Mouse (Mus musculus): ENCODE data around the gene Krtap12-1. TPM values are rescaled to one million over a fixed set of nuclear protein-coding genes. Genes with fewer than 3 reads are reported as not detected.
"Not testable (repeated sequence)": the region's sequence is repeated elsewhere in the genome, so short reads cannot be mapped to it uniquely, and the experiment has no call there.

Krtap12-1 gene
- not detected for polyA plus RNA-seq (2017; shearing (Covaris generic))

DNA sequence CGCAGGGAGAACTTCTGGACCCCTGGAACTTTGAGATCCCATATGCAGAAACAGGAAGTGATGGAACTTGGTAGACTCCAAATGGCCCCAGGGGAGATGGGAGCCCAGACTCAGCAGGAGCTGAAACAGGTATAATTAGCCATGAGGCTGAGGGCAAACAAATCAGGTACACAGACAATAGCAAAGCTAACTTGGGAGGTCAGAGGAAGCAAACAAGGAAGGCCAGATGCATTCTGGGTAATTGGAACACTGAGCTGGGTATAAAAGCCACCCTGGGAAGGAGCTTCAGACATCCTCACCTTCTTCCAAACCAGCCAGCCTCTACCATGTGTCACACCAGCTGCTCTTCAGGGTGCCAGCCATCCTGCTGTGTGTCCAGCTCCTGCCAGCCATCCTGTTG lies at the start of gene Krtap12-1:
TSS of gene Krtap12-1 (plus strand) at position 301 of the 400 bp plus-strand sequence.
- ATAC-seq: not testable (repeated sequence)

DNA sequence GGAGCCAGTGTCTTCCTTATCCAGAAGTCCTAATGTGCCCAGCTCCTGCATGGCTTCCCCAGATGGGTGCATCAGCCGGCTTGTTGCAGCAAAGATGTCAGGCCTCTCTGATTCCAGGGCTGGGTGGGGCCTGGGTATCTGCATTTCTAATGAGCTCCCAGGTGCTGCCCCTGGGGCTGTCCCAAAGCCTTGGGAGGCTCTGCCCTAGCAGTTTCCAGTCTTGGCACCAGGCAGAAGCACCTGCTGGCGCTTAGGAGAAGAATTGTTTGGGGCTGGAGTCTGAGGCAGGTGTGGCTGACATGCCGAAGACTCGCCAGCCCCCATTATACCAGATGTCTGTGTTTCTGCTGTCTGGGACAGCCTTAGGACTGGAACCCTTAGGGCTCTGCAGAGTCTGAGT lies 49.7 kb upstream of the Krtap12-1 start:
- ATAC-seq: no peak

DNA sequence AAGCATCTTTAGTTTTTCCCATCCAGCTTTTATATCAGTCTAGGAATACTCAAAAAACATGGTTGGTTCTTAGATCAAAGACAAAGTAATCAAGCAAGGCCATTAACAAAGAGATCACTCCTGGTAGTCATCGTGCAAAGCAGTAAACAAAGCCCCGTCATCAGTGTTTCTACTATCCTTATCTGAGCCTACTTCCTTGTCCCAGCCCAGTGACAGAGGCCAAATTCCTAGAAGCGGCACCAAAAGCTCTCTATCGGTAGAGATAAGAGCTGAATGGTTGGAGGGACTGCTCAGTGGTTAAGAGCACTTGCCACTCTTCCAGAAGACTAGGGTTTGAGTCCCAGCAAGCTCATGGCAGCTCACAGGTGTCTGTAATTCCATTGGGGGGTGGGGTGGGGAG lies 48.9 kb upstream of the Krtap12-1 start:
- ATAC-seq: no peak

DNA sequence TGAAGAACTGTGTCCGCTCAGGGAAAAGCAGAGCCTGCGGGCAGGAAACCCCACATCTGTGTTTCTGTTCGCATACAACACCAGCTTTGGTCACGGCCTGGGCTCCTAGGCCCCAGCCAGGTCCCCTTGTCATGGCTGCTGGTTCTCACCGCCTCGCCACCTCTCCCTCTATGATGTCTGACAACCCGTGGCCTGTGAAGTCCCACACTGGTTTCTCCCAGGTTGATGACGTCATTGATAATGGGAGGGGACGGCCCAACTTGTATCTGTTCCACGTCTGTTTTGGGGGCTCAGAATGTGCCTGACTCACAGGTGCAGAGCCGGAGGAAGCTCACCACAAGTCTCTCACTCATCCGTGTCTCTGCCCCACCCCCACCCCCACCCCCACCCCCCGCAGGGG lies 46.6 kb upstream of the Krtap12-1 start:
- ATAC-seq: no peak

DNA sequence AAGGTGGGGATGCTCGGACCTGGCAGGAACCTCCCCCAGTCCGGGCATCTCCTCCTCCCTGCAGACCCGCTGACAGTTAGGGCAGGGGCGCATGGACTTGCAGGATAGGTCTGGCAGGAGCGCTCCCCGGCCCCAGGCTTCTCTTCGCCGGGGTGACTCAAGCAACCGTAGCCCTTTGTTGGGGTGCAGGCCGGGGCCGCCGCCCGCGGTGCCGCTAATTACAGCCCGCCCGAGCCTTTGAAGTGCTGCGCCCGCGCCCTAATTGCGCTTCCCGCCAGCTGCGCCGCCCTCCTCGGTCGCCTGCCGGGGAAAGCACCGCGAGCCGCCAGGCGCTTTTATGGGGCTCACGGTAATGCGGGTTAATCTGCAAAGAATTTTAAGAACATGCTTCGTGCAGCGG lies 42.8 kb upstream of the Krtap12-1 start:
- peak; percentile 23 for ATAC-seq

DNA sequence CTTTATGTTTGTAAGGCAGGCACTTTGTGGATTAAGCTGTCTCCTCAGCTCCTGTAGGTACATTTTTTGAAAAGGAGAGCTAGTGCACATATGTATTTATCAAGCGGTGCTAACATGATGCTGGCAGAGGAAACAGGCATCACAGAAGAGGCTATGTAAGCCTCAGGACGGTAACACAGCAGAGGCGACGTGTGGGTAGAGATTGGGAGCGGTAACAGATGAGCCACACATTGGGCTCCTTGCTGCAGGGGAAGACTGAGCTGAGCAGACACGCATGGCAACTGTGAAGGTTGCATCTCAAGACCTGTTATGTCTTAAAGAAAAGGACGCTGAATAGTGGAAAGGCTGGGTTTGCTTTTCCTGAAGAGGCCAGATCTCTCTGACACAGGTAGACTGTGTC lies 37.4 kb upstream of the Krtap12-1 start:
- ATAC-seq: no peak

DNA sequence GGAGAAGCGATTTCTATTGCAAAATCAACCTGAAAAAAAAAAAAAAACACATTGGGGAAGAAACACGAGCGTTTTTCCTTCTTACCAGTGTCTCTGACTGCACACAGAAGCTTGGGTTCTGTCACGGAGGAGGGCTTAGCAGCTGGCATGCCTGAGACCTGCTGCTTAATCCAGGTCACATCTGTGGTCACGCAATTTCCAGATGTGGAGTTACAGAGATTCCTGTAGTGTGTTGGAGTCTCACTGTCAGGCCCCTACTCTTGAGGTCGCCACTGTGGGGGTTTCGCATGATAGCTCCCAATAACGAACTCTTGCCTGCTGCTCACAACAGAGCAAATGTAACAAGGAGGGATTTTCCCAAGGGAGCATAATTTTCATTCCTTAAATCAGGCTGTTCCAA lies 36.2 kb upstream of the Krtap12-1 start:
- no peak for ATAC-seq

DNA sequence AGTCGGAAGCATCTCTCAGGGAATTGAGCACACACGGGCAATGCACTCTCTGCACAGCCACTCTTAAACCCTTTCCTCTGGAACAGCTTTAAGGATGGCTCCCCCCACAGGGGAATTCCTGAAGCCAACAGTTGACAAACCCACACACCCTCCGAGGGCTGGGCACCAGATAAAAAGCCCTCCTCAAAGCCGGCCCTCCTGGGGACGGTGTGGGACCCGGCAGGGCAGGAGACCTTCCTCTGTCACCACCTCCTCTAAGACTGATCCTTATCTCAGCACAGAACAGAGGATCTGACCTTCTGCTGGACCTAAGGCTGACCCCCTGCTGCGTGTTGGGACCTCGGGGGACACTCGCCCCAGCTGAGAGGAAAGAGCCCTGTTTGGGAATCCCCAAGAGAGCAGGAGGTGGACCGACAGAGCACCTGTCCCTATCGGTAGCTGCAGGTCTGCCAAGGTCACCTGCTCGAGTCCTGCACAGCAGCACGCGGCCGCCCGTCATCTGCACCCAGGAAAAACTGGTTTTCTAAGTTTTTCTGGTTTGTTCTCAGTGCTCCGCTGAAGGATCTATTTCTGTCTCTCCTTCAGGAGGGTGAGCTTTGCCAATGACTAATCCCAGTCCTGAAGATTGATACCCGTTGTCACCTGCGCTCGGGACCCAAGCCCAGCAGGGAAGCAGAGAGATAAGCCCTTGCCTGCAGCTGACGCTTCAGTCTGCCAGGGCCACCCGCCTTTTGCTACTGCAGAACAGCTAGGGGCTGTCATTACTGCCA lies 34.3 kb upstream of the Krtap12-1 start, which contains the start of gene Tspear:
TSS of gene Tspear (plus strand) at position 675 of the 770 bp plus-strand sequence.
- no peak for ATAC-seq

DNA sequence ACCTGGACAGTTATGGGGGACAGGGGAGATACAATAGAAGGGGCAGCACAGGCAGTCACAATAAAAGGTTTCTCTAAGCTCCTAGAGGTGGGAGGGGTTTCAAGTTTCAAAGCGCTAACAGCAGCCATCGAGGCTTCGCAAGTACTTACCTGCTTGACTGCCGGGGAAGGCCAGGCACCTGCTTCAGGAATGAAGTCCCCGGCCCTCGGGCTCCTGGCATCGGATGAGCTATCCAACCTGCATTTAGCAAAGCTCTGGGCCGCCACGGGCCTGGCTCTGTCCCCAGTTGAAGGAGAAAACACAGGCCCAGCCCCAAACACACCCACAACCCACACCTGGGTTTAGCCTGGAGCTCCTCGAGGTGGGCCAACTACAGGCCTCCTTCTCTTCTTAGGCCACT lies 33.4 kb upstream of the Krtap12-1 start:
- ATAC-seq: no peak

DNA sequence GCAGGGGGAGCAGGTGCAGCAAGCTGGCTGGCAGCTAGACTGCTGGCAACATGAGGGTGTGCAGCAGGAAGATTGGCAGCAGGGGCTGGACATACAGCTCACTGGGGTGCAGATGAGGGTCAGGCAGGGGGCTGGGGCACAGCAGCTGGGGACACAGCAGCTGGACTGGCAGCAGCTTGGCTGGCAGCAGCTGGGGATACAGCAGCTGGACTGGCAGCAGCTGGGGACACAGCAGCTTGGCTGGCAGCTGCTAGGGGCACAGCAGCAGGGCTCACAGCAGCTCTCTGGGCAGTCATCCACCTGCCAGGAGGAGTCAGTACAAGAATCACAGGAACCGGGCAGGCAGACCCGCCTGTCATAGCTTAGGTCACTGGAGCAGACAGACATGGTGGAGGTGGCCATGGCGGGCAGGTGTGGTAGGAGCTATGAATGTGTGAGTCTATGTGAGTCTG lies 30.0 kb upstream of the Krtap12-1 start, which contains the start of gene Gm19402:
TSS of gene Gm19402 (minus strand) at position 402 of the 452 bp plus-strand sequence.
- ATAC-seq: not testable (repeated sequence)

DNA sequence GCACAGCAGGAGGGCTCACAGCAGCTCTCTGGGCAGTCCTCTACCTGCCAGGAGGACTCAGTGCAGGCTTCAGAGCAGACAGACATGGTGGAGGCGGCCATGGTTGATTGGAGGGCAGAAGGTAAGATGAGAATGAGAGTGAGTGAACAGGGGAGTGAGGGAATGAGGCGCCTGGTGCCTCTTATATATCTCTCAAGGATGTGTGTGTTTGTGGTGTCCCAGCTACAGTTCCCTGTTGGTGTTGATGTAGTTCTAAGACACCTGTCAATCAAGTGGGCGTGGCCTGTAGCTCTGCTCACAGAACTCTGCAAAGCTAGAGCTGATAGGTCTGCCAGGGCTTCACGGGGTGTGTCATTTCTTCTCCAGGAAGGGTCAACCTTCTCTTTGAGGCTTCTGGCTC lies 23.3 kb upstream of the Krtap12-1 start, which contains the start of gene Gm9508:
TSS of gene Gm9508 (minus strand) at position 101 of the 400 bp plus-strand sequence.
- no peak for ATAC-seq

DNA sequence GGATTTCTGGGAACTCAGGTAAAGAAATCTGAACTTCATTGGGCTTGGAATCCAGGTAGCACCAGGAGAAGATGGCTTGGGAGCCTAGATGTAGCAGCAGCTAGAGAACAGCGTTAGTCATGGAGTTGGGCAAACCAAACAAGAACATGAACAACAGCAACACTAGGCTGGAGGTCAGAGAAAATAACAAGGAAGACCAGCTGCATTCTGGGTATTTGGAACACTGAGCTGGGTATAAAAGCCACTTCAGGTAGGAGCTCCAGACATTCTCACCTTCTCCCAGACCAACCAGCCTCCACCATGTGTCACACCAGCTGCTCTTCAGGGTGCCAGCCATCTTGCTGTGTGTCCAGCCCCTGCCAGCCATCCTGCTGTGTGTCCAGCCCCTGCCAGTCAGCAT lies 14.1 kb upstream of the Krtap12-1 start, which contains the start of gene Gm10272:
TSS of gene Gm10272 (plus strand) at position 301 of the 400 bp plus-strand sequence.
- ATAC-seq: no peak

DNA sequence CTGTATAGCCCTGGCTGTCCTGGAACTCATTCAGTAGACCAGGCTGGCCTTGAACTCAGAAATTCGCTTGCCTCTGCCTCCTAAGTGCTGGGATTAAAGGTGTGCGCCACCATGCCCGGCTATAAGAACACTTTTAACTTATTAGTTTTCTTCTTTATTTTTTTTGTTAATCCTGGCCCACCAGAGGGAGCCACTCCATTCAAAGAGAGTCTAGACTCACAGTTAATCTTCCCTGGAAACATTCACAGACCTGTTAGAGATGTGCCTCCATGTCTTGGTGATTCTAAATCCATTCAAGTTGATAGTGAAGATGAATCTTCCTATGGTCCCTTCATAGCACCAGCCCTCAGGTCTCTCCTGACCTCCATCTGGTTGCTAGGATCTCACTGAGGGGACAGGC lies 10.6 kb upstream of the Krtap12-1 start:
- no peak for ATAC-seq

DNA sequence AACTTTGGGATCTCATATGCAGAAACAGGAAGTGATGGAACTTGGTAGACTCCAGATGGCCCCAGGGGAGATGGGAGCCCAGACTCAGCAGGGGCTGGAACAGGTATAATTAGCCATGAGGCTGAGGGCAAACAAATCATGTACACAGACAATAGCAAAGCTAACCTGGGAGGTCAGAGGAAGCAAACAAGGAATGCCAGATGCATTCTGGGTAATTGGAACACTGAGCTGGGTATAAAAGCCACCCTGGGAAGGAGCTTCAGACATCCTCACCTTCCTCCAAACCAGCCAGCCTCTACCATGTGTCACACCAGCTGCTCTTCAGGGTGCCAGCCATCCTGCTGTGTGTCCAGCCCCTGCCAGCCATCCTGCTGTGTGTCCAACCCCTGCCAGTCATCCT lies 9.2 kb upstream of the Krtap12-1 start, which contains the start of gene Gm10024:
TSS of gene Gm10024 (plus strand) at position 301 of the 400 bp plus-strand sequence.
- ATAC-seq: not testable (repeated sequence)

DNA sequence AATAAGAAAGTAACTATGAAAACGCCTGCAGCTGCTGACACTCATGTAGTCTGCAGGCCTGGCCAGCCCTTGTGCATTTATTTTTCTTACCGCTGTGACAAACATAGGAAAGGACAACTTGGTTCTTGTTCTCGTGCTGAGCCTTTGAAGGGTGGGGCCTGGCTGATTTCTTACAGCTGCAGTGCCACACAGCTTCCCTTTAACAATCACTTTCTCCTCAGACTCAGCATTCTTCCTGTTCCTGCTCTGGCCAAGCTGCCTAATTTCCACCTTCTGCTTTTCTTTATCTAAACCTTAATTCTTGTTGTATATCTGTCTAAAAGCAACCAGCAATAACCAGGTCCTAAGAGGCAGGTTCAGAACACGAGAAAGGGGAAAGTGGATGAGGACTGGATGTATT lies 6.7 kb upstream of the Krtap12-1 start:
- no peak for ATAC-seq

DNA sequence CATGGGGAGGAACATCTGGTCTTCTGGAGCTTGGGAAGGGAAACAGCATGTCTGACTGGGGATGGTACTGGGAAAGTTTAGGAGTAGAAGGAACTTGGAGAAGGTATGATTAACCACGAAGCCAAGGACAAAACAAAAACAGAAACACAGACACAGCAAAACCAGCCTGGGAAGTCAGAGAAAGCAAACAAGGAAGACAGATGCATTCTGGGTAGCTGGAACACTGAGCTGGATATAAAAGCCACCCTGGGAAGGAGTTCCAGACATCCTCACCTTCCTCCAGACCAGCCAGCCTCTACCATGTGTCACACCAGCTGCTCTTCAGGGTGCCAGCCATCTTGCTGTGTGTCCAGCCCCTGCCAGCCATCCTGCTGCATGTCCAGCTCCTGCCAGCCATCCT lies 4.9 kb upstream of the Krtap12-1 start, which contains the start of gene Gm10142:
TSS of gene Gm10142 (plus strand) at position 301 of the 400 bp plus-strand sequence.
- ATAC-seq: no peak

DNA sequence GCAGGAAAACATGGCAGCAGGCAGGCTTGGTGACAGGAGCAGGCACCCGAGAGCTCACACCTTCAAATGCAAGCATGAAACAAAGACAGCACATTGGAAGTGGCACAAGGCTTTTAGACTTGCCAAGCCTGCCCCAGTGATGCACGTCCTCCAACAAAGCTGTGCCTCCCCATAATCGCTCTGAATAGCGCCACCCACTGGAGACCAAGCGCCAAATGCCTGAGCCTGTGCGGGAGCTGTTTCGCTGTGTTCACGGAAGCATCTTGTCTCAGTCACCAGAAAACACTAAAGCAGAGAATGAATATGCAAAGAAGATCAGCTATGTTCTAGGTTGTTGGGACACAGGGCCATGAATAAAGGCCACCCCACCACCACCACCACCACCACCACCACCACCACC lies 4.5 kb downstream of the Krtap12-1 start:
- ATAC-seq: no peak

DNA sequence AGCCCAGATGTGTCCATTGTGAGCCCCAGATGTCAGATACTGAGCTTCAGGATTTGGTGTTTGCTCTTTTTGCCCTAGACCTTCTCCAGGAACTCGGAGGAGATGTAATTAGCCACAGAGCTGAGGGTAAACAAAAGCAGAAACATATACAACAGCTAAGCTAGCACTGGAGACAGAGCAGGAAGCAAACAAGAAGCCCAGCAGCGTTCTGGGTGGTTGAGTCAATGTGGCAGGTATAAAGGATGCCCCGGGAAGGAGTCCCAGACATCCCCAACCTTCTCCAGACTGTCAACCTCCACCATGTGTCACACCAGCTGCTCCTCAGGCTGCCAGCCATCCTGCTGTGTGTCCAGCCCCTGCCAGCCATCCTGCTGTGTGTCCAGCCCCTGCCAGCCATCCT lies 5.8 kb downstream of the Krtap12-1 start, which contains the start of gene Gm10100:
TSS of gene Gm10100 (plus strand) at position 301 of the 400 bp plus-strand sequence.
- ATAC-seq: no peak

DNA sequence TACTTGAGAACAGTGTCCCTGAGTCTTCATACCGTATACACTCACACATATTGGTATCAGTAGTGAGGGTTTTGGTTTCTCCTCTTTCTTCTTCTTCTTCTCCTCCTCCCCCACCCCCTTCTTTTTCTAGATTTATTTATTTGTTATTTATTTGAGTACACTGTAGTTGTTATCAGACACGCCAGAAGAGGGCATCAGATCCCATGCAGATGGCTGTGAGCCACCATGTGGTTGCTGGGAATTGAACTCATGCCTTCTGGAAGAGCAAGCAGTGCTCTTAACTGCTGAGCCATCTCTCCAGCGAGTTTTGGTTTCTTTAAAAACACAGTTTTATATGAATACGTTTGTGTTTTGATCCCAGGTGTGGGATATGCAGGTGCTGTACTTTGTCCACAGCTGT lies 7.9 kb downstream of the Krtap12-1 start:
- ATAC-seq: no peak

DNA sequence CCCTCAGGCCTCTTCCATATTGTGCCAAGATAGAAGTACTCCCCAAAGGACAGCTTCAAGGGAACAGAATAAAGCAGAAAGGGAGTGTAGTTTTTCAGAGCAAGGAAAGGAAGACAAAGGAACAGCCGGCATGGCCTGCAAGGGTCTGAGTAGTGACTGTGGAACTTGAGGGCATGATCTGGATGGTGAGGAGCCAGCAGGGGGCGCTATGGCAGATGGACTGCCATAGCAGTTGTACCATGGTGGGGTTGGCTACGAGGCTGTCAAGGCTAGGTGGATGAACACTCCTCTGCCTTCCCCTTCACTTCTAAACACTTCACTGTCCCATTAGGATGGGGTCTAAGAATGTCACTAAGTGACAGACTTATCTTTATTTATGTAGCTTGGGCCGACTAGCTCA lies 8.8 kb downstream of the Krtap12-1 start:
- ATAC-seq: no peak

DNA sequence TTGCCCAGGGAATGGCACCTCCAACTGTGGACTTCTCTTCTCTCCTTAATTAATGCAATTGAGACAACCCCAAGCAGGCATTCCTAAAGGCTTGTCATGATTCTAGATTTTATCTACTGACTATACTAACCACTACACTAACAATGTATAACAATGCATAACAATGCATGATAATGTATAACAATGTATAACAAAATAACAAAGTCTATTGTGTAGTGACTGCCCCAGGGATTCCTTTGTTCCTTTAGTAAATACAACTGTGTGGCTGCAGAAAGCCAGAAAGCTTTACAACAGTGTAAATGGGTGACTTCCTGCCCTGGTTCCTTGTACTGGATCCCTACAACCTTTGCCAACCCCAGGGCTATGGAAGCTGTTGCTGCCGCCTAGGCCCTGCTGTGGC lies 15.5 kb downstream of the Krtap12-1 start:
- no peak for ATAC-seq

DNA sequence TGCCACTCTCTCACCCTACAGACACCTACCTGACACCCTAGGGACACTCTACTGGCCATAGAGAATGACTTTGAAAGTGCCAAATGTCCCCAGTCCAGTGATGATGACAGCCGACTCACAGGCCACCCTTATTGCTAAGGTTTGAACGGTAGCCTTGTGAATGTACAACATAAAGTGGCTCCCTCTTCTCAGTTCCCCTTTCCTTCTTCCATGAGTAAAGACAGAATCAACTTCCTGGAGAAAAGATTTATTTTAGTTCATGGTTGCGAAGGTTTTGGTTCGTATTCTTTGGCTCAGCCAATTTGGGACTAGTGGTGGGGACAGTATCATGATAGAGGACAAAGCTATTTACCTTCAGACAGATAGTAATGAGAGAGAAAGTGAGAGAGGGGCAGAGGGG lies 18.5 kb downstream of the Krtap12-1 start:
- no peak for ATAC-seq

DNA sequence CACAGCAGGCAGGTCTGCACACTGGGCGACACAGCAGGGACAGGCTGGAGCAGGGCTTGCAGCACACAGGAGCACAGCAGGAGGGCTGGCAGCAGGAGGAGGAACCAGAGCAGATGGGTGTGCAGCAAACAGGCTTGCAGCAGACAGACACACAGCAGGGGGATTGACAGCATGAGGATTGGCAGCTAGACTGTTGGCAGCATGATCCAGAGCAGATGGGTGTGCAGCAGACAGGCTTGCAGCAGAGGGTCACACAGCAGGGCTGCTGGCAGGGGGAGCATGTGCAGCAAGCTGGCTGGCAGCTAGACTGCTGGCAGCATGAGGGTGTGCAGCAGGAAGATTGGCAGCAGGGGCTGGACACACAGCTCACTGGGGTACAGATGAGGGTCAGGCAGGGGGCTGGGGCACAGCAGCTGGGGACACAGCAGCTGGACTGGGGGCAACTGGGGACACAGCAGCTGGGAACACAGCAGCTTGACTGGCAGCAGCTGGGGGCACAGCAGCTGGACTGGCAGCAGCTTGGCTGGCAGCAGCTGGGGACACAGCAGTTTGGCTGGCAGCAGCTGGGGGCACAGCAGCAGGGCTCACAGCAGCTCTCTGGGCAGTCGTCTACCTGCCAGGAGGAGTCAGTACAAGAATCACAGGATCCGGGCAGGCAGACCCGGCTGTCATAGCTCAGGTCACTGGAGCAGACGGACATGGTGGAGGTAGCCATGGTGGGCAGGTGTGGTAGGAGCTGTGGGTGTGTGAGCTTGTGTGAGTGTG lies 21.7 kb downstream of the Krtap12-1 start, which contains the start of gene Gm18596:
TSS of gene Gm18596 (minus strand) at position 715 of the 765 bp plus-strand sequence.
- not testable (repeated sequence) for ATAC-seq
